Mouse (Mus musculus): ENCODE measurements at regions not wholly inside any gene's neighbourhood (a gene's known extent, or its start where the extent isn't known, plus 50 kb on each side); places are given as distances from the start of the nearest gene placed in this dataset.

DNA sequence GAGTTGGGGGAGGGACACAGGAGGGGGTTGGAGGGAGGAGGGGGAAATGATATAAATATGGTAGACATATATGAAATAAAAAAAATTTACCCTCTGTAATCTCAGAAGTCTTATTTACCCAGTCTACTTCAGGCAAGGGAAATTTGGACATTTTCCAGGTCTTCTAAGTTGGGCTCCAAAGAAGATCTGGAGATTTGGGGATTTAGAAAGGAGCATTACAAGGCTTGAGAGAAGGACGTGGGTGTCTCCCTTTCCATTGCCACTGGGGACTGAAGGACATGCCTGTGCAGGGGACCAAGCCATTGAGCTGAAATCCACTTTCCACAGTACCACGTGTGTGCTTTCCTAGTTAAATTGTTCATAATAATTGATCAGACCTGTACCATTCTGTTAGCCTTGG is 208.2 kb downstream of the Pten start:
- TF ChIP-seq FOSL1 (IDR thresholded peaks at IDR 0.05; ENCODE audit: insufficient read depth, low read length, poor library complexity, severe bottlenecking), result no peak
- TF ChIP-seq CTCF (IDR thresholded peaks at IDR 0.05; ENCODE audit: control insufficient read depth, insufficient read depth, insufficient read length), result no peak
- TF ChIP-seq MAX (IDR thresholded peaks at IDR 0.05), result no peak
- no peak for TF ChIP-seq MYOD1 (IDR thresholded peaks at IDR 0.05; ENCODE audit: control insufficient read depth, insufficient read length, low read depth)
- TF ChIP-seq MYOG (IDR thresholded peaks at IDR 0.05; ENCODE audit: control insufficient read depth, extremely low read depth, insufficient read length), result no peak
- no peak for TF ChIP-seq CEBPB (IDR thresholded peaks at IDR 0.05; ENCODE audit: low read depth)
- no peak for TF ChIP-seq USF1 (IDR thresholded peaks at IDR 0.05; ENCODE audit: low read depth)
